Mouse (Mus musculus): Measurements from ENCODE around the gene Papolb. TPM values are rescaled to one million over a fixed set of nuclear protein-coding genes. Genes with fewer than 3 reads are reported as not detected.
A peak's percentile ranks its signal among the peaks of the same experiment; 100 is the strongest.

Papolb gene
- polyA plus RNA-seq, 1 experiment from 2014 or later: 0.10 TPM

DNA sequence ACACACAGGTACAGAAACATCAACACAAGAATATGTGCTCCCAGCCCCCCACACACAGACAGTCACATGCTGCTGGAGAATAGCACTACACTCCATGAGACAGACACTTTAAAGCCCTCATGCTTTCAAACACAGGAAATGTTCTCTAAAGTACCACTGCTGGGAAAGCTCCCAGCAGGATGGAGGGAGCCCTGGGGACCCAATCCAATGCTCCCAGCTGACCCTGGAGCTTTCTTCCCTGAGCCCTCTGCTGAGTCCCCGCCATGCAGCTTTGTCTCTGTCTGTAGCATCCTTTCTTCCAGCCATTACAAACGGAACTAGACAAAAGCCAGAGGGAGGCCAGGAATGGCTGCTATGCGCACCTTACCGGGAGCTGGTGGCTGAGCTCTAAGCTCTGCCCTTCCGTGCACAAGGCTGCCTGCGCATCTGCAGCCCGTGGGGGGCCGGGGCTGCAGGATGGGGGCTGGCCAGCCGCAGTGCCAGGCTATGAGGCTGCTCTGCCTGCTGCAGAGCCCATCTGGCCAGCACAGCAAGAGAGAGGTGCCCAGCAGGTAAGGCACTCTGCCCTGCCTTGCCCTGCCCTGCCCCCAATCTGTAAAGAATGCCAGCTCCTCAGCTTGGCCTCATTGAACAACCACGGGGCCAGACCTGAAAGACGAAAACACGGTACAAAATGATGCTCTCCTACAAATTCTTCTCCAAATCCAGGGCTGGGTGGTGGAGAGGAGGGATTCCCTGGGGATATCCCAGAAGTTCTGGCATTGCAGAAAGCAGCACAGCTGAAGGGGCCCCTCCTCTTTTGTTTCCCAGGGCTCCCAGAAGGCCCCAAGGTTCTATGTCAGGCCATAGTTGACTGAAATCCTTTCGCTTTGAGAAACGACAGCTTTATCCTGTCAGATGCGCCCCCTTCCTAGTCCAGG lies 20.5 kb downstream of the Papolb start:
- Histone ChIP-seq H3K9ac (peak overlapping the region; percentile 42; the same call in 1 of the 2 replicates), H3K36me3 (replicated peaks) (no peaks in the 10 kb centered on the region), H3K27me3 (no peaks in the 10 kb centered on the region; the same call in 1 of the 2 replicates), H3K9me3 (no peaks in the 10 kb centered on the region), H3K4me3 (replicated peaks) (no peak overlapping the region), H3K4me2 (peak overlapping the region; percentile 36), H3K4me1 (peaks cover 13% of the 10 kb centered on the region), H3K27ac (peak overlapping the region; percentile 66; the same call in 1 of the 2 replicates)
- peak; percentile 49 for ATAC-seq (ENCODE audit: low FRiP score)
- 7% methylated on average over 15 of the region's 15 CpGs for WGBS

DNA sequence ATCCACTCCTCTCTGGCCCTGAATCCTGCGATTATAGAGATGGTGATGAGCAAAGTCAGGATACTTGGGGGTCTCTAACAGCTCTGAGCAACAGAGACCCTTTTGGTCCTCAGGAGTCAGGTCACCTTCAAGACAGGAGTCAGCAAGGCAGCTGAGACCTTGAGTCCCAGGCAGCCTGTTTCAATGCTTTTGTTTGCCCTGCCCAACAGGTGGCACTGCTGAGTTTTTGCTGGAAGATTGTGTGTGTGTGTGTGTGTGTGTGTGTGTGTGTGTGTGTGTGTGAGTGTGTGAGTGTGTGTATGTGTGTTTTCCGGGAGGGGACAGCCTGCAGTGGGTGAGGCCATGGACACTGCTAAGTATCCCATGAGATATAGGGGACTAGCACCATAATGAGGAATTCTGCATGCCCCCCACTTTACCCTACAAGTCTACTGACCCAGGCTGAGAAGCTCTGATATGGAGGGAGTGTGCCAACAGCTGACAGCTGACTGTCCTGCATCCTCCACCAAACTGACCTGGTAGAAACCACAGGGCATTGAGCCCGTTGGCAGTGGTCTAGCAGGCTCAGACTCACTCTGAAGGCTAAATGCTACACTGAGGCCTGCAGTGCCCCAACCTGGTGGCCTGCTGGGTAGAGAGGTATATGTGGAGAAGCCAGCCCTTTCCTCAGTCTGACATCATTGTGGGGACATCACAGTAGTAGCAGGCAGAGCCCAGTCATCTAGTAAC lies 24.0 kb downstream of the Papolb start:
- no peak overlapping the region for H3K27ac ChIP-seq
- no peak overlapping the region for H3K4me3 ChIP-seq (replicated peaks)
- peaks cover 13% of the 10 kb centered on the region for H3K4me1 ChIP-seq
- ATAC-seq (ENCODE audit: low FRiP score): no peak
- H3K9me3 ChIP-seq: no peaks in the 10 kb centered on the region
- H3K4me2 ChIP-seq: no peak overlapping the region
- WGBS: 73% methylated on average over 3 of the region's 3 CpGs
- H3K27me3 ChIP-seq: peaks cover 9% of the 10 kb centered on the region
- H3K36me3 ChIP-seq (replicated peaks): no peaks in the 10 kb centered on the region
- no peak overlapping the region for H3K9ac ChIP-seq

DNA sequence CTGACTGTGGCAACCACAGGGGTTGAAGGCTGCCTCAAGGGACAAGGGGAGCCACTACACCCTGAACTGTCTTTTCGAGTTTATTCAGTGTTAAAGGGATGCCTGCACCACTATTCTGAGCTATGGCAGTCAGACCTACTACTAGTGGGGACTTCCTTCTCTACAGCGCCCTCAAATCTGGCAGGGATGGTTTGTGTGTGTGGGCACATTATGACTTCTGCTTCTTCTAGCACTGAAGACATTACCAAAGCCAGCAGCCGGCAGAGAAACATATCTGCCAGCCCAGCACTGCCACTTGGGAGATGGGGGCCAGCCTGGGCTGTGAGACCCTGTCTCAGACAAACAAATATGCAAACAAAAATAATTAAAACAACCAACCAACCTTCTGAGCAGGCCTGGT lies 25.7 kb downstream of the Papolb start:
- H3K9ac ChIP-seq: no peak overlapping the region
- ATAC-seq (ENCODE audit: low FRiP score): no peak
- no peak overlapping the region for H3K4me3 ChIP-seq (replicated peaks)
- no peak overlapping the region for H3K4me2 ChIP-seq
- no peaks in the 10 kb centered on the region for H3K36me3 ChIP-seq (replicated peaks)
- no peaks in the 10 kb centered on the region for H3K9me3 ChIP-seq
- 80% methylated on average over 3 of the region's 3 CpGs for WGBS
- peaks cover 9% of the 10 kb centered on the region for H3K27me3 ChIP-seq
- H3K4me1 ChIP-seq: peaks cover 7% of the 10 kb centered on the region
- H3K27ac ChIP-seq: no peak overlapping the region

DNA sequence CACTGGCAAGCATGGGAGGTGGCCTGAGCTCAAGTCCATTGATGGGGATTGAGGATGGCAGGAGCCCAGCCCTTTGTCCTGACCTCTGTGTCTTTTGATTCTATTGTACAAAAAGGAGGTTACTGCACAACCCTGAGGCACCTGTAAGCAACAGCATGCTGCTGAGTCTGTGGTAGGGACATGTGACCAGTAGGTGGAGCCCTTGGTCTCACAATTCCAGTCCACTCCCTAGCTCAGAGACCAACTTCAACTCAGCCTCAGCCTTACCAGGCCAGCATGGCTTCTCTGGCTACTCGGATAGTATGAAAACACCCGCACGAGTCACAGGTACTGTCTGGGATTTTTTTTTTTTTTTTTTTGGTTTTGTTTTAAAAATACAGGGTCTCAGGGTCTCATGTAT lies 27.5 kb downstream of the Papolb start:
- Histone ChIP-seq H3K4me1 (peaks cover 4% of the 10 kb centered on the region; the same call in 1 of the 2 replicates), H3K27me3 (peaks cover 9% of the 10 kb centered on the region), H3K36me3 (replicated peaks) (no peaks in the 10 kb centered on the region), H3K4me2 (no peak overlapping the region), H3K4me3 (replicated peaks) (no peak overlapping the region), H3K9ac (no peak overlapping the region), H3K27ac (no peak overlapping the region), H3K9me3 (no peaks in the 10 kb centered on the region)
- peak; percentile 91 for ATAC-seq (ENCODE audit: low FRiP score)
- WGBS: 9% methylated on average over 3 of the region's 3 CpGs

DNA sequence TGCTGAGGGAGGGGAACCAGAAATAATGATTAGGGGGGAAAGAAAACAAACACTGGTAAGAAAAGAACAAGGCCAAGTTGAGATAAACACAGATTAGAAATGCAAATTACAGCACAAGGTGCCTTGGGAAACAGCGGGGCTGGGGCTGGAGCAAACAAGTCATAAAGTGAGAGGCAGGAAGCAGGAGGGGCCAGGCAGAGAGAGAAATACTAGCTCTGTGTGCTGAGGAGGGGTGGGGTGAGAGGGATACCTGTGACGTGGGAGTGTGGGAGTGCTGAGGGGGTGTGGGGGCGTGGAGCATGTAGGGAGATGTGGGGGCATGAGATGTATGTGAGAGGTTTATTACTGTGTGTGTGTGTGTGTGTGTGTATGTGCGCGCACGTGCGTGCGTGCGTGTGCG lies 29.0 kb downstream of the Papolb start:
- Histone ChIP-seq H3K4me3 (replicated peaks) (no peak overlapping the region), H3K4me2 (no peak overlapping the region), H3K9ac (no peak overlapping the region), H3K4me1 (peaks cover 5% of the 10 kb centered on the region), H3K36me3 (replicated peaks) (no peaks in the 10 kb centered on the region), H3K27me3 (peaks cover 9% of the 10 kb centered on the region), H3K27ac (no peak overlapping the region), H3K9me3 (no peaks in the 10 kb centered on the region)
- 81% methylated on average over 10 of the region's 10 CpGs for WGBS
- no peak for ATAC-seq (ENCODE audit: low FRiP score)

DNA sequence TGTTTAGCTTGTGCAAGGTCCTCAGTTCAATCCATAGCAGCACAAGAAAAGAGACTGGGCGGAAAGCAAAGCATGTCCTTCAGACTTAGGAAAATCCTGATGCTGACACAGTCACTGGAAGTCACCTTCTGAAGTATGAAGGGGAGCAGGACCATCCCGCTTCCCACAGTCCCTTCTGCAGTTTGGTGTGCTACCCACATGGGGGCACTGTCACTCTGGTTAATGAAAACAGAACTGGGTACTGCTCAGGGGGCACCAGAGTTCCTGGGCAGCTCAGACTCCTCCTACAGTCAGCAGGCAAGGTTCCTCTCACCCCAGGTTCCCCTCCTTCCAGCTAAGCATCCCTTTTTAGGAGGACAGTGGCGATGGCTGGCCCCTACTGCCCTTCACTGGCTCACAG lies 30.9 kb downstream of the Papolb start:
- WGBS: 30% methylated on average over 3 of the region's 3 CpGs
- Histone ChIP-seq H3K4me2 (no peak overlapping the region), H3K9ac (no peak overlapping the region), H3K27me3 (peaks cover 12% of the 10 kb centered on the region), H3K36me3 (replicated peaks) (no peaks in the 10 kb centered on the region), H3K4me1 (peaks cover 14% of the 10 kb centered on the region), H3K27ac (no peak overlapping the region), H3K9me3 (no peaks in the 10 kb centered on the region), H3K4me3 (replicated peaks) (no peak overlapping the region)
- ATAC-seq (ENCODE audit: low FRiP score): no peak

DNA sequence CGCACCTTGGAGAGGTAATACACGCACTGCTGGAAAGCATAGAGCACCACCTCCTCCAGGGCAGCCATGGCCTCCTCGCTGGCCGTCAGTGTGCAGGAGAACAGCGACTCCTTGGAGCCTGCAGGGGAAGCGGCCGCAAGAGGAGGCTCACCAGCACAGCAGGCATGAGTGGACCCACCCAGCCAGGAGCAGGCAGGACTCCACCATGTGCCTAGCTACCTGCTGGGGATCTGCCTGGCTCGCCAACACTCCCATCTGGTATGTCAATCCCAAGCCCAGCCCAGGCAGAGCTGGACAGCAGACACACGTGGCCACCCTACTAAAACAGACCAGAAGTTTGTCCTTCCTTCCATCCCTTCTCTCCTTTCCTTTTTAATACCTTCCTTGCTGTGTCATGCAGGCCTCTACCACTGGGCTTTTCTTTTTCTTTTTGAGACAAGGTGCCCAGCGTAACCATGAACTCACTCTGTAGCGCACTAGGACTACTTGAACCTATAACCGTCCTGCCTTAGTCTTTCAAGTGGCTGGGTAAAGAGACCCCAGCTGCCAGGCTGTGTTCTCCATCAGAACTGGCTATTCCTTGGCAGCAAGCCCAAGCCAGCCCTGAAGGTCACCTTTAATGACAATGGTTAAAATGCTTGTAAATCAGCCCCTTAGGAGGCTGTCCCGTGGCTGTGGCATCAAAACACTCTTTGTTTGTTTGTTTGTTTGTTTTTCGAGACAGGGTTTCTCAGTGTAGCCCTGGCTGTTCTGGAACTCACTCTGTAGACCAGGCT lies 34.4 kb downstream of the Papolb start:
- WGBS: 52% methylated on average over 14 of the region's 14 CpGs
- H3K9me3 ChIP-seq: no peaks in the 10 kb centered on the region
- peaks cover 14% of the 10 kb centered on the region for H3K4me1 ChIP-seq
- no peak overlapping the region for H3K4me3 ChIP-seq (replicated peaks)
- peaks cover 8% of the 10 kb centered on the region; the same call in 1 of the 2 replicates for H3K27me3 ChIP-seq
- H3K27ac ChIP-seq: no peak overlapping the region
- H3K36me3 ChIP-seq (replicated peaks): no peaks in the 10 kb centered on the region
- H3K4me2 ChIP-seq: no peak overlapping the region
- no peak overlapping the region for H3K9ac ChIP-seq
- no peak for ATAC-seq (ENCODE audit: low FRiP score)

DNA sequence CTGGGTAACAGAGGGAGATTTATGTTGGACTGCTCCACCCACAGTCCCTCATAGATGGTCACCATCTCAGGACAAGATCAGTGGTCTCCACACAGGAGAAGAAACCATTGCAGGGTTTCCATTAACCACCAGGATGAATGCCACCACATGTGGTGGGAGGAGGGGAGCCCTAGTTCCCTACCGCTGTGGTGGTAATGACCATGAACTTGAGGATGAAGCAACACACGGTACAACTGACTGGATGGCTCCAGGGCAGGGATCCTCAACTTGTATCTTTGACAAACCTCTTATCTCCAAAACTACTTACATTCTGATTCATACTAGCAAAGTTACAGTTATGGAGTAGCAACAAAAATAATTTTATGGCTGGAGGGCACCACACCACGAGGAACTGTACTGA lies 36.6 kb downstream of the Papolb start:
- H3K4me3 ChIP-seq (replicated peaks): no peak overlapping the region
- H3K36me3 ChIP-seq (replicated peaks): no peaks in the 10 kb centered on the region
- peaks cover 8% of the 10 kb centered on the region; the same call in 1 of the 2 replicates for H3K27me3 ChIP-seq
- no peaks in the 10 kb centered on the region for H3K9me3 ChIP-seq
- H3K27ac ChIP-seq: no peak overlapping the region
- no peak overlapping the region for H3K4me2 ChIP-seq
- no peak overlapping the region for H3K9ac ChIP-seq
- WGBS: 84% methylated on average over 3 of the region's 3 CpGs
- peaks cover 10% of the 10 kb centered on the region for H3K4me1 ChIP-seq
- no peak for ATAC-seq (ENCODE audit: low FRiP score)

DNA sequence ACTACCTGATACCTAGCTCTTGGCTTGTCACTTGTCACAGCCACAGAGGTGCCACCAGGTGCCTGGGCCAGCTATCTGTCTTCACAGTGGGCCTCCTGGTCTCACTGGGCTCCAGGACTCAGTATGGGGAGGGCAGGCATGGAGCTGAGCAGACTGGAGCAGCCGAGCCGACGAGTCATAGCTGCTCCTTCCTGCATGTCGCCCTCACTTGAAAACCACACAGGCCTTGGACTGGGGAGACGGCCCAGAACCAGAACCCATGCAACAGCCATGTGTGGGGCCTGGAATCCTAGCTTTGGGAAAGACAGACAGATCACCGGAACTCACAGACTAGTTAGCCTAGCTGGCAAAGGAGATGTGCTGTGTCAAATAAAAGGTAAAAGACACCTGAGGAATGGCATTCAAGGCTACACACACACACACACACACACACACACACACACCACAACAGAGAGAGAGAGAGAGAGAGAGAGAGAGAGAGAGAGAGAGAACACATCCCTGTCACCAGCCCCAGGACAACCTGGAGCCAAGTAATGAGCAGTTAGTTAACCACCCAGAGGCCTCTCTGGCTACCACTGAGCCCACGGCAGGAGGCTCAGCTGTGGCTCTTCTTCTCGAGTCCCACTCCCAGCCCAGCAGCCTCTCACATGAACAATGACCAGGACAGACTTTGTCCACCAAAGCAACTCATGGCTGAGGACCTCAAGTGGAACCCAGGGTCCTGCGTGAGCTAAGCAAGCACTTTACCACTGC lies 39.7 kb downstream of the Papolb start:
- 80% methylated on average over 9 of the region's 9 CpGs for WGBS
- no peaks in the 10 kb centered on the region for H3K9me3 ChIP-seq
- ATAC-seq (ENCODE audit: low FRiP score): no peak
- peaks cover 6% of the 10 kb centered on the region; the same call in 1 of the 2 replicates for H3K4me1 ChIP-seq
- H3K36me3 ChIP-seq (replicated peaks): no peaks in the 10 kb centered on the region
- no peak overlapping the region for H3K4me2 ChIP-seq
- peaks cover 8% of the 10 kb centered on the region; the same call in 1 of the 2 replicates for H3K27me3 ChIP-seq
- no peak overlapping the region for H3K4me3 ChIP-seq (replicated peaks)
- no peak overlapping the region for H3K27ac ChIP-seq
- no peak overlapping the region for H3K9ac ChIP-seq

DNA sequence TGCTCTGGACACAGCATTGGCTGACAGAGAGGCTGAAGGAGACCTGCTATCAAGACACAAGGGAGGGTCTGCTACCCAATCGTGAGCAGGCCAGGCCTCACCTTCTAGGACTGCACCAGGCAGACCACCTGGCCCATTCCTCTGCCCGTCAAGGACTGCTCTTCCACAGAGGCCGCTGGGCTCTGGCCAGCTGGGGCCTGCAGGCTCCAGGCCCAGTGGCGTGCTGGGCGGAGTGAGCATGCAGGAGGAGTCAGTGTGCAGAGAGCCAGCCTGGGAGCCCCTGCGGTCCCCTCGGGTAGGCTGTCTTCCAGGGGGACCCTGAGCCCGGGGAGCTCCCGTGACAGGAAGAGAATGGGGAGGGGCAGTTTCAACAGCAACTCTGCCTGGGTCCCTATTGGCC lies 43.2 kb downstream of the Papolb start:
- ATAC-seq (ENCODE audit: low FRiP score): no peak
- no peak overlapping the region for H3K4me2 ChIP-seq
- no peak overlapping the region for H3K4me3 ChIP-seq (replicated peaks)
- no peak overlapping the region for H3K9ac ChIP-seq
- no peak overlapping the region for H3K27ac ChIP-seq
- H3K36me3 ChIP-seq (replicated peaks): no peaks in the 10 kb centered on the region
- no peaks in the 10 kb centered on the region for H3K27me3 ChIP-seq
- H3K4me1 ChIP-seq: peaks cover 4% of the 10 kb centered on the region; the same call in 1 of the 2 replicates
- H3K9me3 ChIP-seq: no peaks in the 10 kb centered on the region
- 78% methylated on average over 9 of the region's 9 CpGs for WGBS

DNA sequence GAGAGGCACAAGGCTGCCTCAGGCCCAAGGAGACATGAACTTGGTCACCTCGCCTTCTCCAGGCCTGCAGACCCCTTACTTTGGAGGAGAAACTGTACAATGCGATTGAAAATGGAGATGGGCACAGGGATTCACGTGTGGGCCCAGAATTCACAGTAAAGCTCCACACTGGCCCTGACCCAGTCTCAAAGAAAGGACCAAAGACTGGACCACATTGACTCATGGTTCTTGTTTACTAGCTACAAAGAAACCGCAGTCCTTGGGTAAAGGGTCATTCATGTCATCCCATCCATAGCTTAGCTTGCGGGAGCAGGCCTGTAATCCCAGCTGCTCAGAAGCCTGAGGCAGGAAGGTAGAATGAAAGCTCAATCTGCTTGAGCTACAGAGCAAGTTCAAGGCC lies 46.3 kb downstream of the Papolb start:
- Histone ChIP-seq H3K27me3 (no peaks in the 10 kb centered on the region), H3K36me3 (replicated peaks) (no peaks in the 10 kb centered on the region), H3K9me3 (no peaks in the 10 kb centered on the region), H3K27ac (no peak overlapping the region), H3K4me1 (peaks cover 8% of the 10 kb centered on the region), H3K4me2 (no peak overlapping the region), H3K4me3 (replicated peaks) (no peak overlapping the region), H3K9ac (no peak overlapping the region)
- ATAC-seq (ENCODE audit: low FRiP score): no peak
- WGBS: 92% methylated on average over 5 of the region's 5 CpGs

All from forebrain, embryonic 12.5 days (tissue).